Mouse (Mus musculus): ENCODE data around the gene Hamp.
"Not testable (repeated sequence)": the region's sequence is repeated elsewhere in the genome, so short reads cannot be mapped to it uniquely, and the experiment has no call there.

- not testable (repeated sequence) for TF ChIP-seq CTCF, EP300 (IDR thresholded peaks at IDR 0.05; ENCODE audit: low read depth)
Observed at GRCm38 (mm10) chr7:30949902-30950301, 6.1 kb upstream of the Hamp start.
